Mouse (Mus musculus) liver, postnatal 0 days (tissue): ENCODE data around the gene Zscan26.

Experiments used
- CTCF ChIP-seq: sonication (generic); IDR thresholded peaks from 2 replicates; pipeline ENCODE4 v1.5.1; 2016; ENCODE audit warnings: antibody characterized with exemption, low read depth
- EP300 ChIP-seq: IDR thresholded peaks from 2 replicates; pipeline ENCODE4 v1.6.1; 2016; ENCODE audit warnings: antibody characterized with exemption, low read depth, mild to moderate bottlenecking

DNA sequence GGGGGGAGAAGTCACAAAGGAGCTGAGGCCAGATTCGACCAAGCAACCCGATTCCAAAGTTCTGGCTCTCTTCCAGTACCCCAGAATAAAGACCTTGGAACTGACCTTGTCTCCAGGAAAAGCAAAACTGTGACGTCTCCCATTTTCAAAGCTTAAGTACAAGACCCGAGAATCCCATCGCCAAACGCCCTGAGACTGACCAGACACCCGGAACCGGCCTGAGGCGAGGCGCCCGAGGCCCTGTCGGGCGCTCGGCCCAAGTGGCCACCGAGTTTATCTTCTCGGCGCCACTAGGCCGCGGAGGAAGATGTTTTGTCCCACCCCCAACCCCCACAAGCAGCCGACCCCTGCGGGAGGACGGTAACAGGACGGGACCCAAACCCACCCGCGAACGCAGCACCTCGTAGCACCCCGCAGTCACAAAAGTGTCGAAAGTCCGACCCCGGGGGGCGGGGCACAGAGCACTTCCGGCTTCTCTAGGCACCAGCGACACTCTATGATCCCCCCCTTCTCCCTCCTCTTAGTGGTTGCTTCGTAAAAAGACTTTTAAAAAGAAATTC is 51.2 kb downstream of the Zscan26 start, which contains the start of gene Zkscan3:
- TF ChIP-seq CTCF = no peak
- peak; percentile 51; the same call in 1 of the 2 replicates for TF ChIP-seq EP300
